Mouse (Mus musculus) thymus, adult 2 months (tissue): ENCODE data around the gene Pfn1.

Experiments
- CTCF ChIP-seq: fragments of 200-500 bp; IDR thresholded peaks from 2 replicates; pipeline ENCODE4 v1.5.1; 2012; ENCODE audit warnings: mild to moderate bottlenecking, control low read depth, low read length, moderate library complexity, borderline replicate concordance; ENCODE audit not compliant: control insufficient read depth, poor library complexity, insufficient read depth; ENCODE audit errors: extremely low read depth
- POLR2A ChIP-seq: fragments of 200-500 bp; IDR thresholded peaks from 2 replicates; pipeline ENCODE4 v1.6.1; 2012; ENCODE audit warnings: mild to moderate bottlenecking, low read length, control low read depth, moderate library complexity; ENCODE audit not compliant: control insufficient read depth, poor library complexity, insufficient read depth; ENCODE audit errors: extremely low read depth

GRCm38 (mm10) chr11:70649185-70649734, 5.2 kb downstream of the Pfn1 start:
- TF ChIP-seq POLR2A (no peak), CTCF (no peak)
